Mouse (Mus musculus): ENCODE results near the gene Bpifc. TPM values are rescaled to one million over a fixed set of nuclear protein-coding genes. Genes with fewer than 3 reads are reported as not detected.

Gene Bpifc
- polyA plus RNA-seq, 1 experiment, result not detected

GRCm38 (mm10) chr10:86023149-86023548, 11.5 kb upstream of the Bpifc start:
- Histone ChIP-seq H3ac (ENCODE audit: control insufficient read depth, insufficient read length, low read depth) (no peak overlapping the region), H3K27me3 (ENCODE audit: control insufficient read depth, insufficient read depth, insufficient read length) (no peaks in the 10 kb centered on the region), H3K4me3 (ENCODE audit: insufficient read depth, poor library complexity, severe bottlenecking) (no peak overlapping the region), H3K36me3 (ENCODE audit: control insufficient read depth, insufficient read depth) (peaks cover 5% of the 10 kb centered on the region), H3K79me2 (ENCODE audit: control insufficient read depth, insufficient read depth) (peaks cover 17% of the 10 kb centered on the region), H3K79me3 (ENCODE audit: low read depth) (peaks cover 9% of the 10 kb centered on the region)
- TF ChIP-seq FOSL1 (IDR thresholded peaks at IDR 0.05; ENCODE audit: insufficient read depth, low read length, poor library complexity, severe bottlenecking), result no peak
- TF ChIP-seq MYOD1 (IDR thresholded peaks at IDR 0.05; ENCODE audit: control insufficient read depth, insufficient read length, low read depth), result no peak
- TF ChIP-seq CTCF (IDR thresholded peaks at IDR 0.05; ENCODE audit: control insufficient read depth, insufficient read depth, insufficient read length), result no peak
- no peak for TF ChIP-seq CEBPB (IDR thresholded peaks at IDR 0.05; ENCODE audit: low read depth)
- TF ChIP-seq USF1 (IDR thresholded peaks at IDR 0.05; ENCODE audit: low read depth), result no peak

- Histone ChIP-seq H3K79me2 (ENCODE audit: control insufficient read depth, insufficient read depth) (peaks cover 17% of the 10 kb centered on the region), H3K27me3 (ENCODE audit: control insufficient read depth, insufficient read depth, insufficient read length) (peaks cover 2% of the 10 kb centered on the region), H3ac (ENCODE audit: control insufficient read depth, insufficient read length, low read depth) (peak overlapping the region; percentile 70), H3K4me3 (ENCODE audit: insufficient read depth, poor library complexity, severe bottlenecking) (peak overlapping the region; percentile 90), H3K36me3 (ENCODE audit: control insufficient read depth, insufficient read depth) (peaks cover 2% of the 10 kb centered on the region), H3K79me3 (ENCODE audit: low read depth) (peaks cover 9% of the 10 kb centered on the region)
- TF ChIP-seq MYOD1 (IDR thresholded peaks at IDR 0.05; ENCODE audit: control insufficient read depth, insufficient read length, low read depth) (no peak), FOSL1 (IDR thresholded peaks at IDR 0.05; ENCODE audit: insufficient read depth, low read length, poor library complexity, severe bottlenecking) (no peak), MYOG (IDR thresholded peaks at IDR 0.05; ENCODE audit: control insufficient read depth, extremely low read depth, insufficient read length) (no peak), USF1 (IDR thresholded peaks at IDR 0.05; ENCODE audit: low read depth) (no peak), CEBPB (IDR thresholded peaks at IDR 0.05; ENCODE audit: low read depth) (no peak), CTCF (IDR thresholded peaks at IDR 0.05; ENCODE audit: control insufficient read depth, insufficient read depth, insufficient read length) (no peak), MAX (IDR thresholded peaks at IDR 0.05) (no peak)
Measured at GRCm38 (mm10) chr10:86022474-86022816, 10.8 kb upstream of the Bpifc start.

GRCm38 (mm10) chr10:86021749-86022473, 10.2 kb upstream of the Bpifc start, which contains the start of gene Fbxo7:
TSS of gene Fbxo7 (plus strand) at chr10:86021972.
- peaks cover 17% of the 10 kb centered on the region for H3K79me2 ChIP-seq (ENCODE audit: control insufficient read depth, insufficient read depth)
- H3K4me3 ChIP-seq (ENCODE audit: insufficient read depth, poor library complexity, severe bottlenecking), result peak within 1 kb of the TSS; percentile 90
- H3K27me3 ChIP-seq (ENCODE audit: control insufficient read depth, insufficient read depth, insufficient read length), result peaks cover 3% of the 10 kb centered on the region
- peak within 1 kb of the TSS; percentile 70 for H3ac ChIP-seq (ENCODE audit: control insufficient read depth, insufficient read length, low read depth)
- peaks cover 9% of the 10 kb centered on the region for H3K79me3 ChIP-seq (ENCODE audit: low read depth)
- peaks cover 2% of the 10 kb centered on the region for H3K36me3 ChIP-seq (ENCODE audit: control insufficient read depth, insufficient read depth)
- peak; percentile 83 for TF ChIP-seq USF1 (IDR thresholded peaks at IDR 0.05; ENCODE audit: low read depth)
- no peak for TF ChIP-seq FOSL1 (IDR thresholded peaks at IDR 0.05; ENCODE audit: insufficient read depth, low read length, poor library complexity, severe bottlenecking)
- no peak for TF ChIP-seq MYOG (IDR thresholded peaks at IDR 0.05; ENCODE audit: control insufficient read depth, extremely low read depth, insufficient read length)
- TF ChIP-seq CTCF (IDR thresholded peaks at IDR 0.05; ENCODE audit: control insufficient read depth, insufficient read depth, insufficient read length), result peak; percentile 99
- no peak for TF ChIP-seq MAX (IDR thresholded peaks at IDR 0.05)
- TF ChIP-seq CEBPB (IDR thresholded peaks at IDR 0.05; ENCODE audit: low read depth), result no peak
- TF ChIP-seq MYOD1 (IDR thresholded peaks at IDR 0.05; ENCODE audit: control insufficient read depth, insufficient read length, low read depth), result no peak

- Histone ChIP-seq H3ac (ENCODE audit: control insufficient read depth, insufficient read length, low read depth) (no peak overlapping the region), H3K27me3 (ENCODE audit: control insufficient read depth, insufficient read depth, insufficient read length) (peaks cover 8% of the 10 kb centered on the region), H3K4me3 (ENCODE audit: insufficient read depth, poor library complexity, severe bottlenecking) (no peak overlapping the region), H3K79me2 (ENCODE audit: control insufficient read depth, insufficient read depth) (peaks cover 17% of the 10 kb centered on the region), H3K79me3 (ENCODE audit: low read depth) (peaks cover 9% of the 10 kb centered on the region), H3K36me3 (ENCODE audit: control insufficient read depth, insufficient read depth) (peaks cover 2% of the 10 kb centered on the region)
- TF ChIP-seq FOSL1 (IDR thresholded peaks at IDR 0.05; ENCODE audit: insufficient read depth, low read length, poor library complexity, severe bottlenecking) (no peak), MAX (IDR thresholded peaks at IDR 0.05) (no peak), CTCF (IDR thresholded peaks at IDR 0.05; ENCODE audit: control insufficient read depth, insufficient read depth, insufficient read length) (no peak), MYOG (IDR thresholded peaks at IDR 0.05; ENCODE audit: control insufficient read depth, extremely low read depth, insufficient read length) (no peak), CEBPB (IDR thresholded peaks at IDR 0.05; ENCODE audit: low read depth) (no peak)
Measured at GRCm38 (mm10) chr10:86021408-86021748, 9.7 kb upstream of the Bpifc start.

- Histone ChIP-seq H3K79me3 (ENCODE audit: low read depth) (peaks cover 8% of the 10 kb centered on the region), H3K36me3 (ENCODE audit: control insufficient read depth, insufficient read depth) (no peaks in the 10 kb centered on the region), H3ac (ENCODE audit: control insufficient read depth, insufficient read length, low read depth) (no peak overlapping the region), H3K4me3 (ENCODE audit: insufficient read depth, poor library complexity, severe bottlenecking) (no peak overlapping the region), H3K27me3 (ENCODE audit: control insufficient read depth, insufficient read depth, insufficient read length) (peaks cover 18% of the 10 kb centered on the region), H3K79me2 (ENCODE audit: control insufficient read depth, insufficient read depth) (peaks cover 17% of the 10 kb centered on the region)
- TF ChIP-seq USF1 (IDR thresholded peaks at IDR 0.05; ENCODE audit: low read depth), result no peak
- TF ChIP-seq FOSL1 (IDR thresholded peaks at IDR 0.05; ENCODE audit: insufficient read depth, low read length, poor library complexity, severe bottlenecking), result no peak
- no peak for TF ChIP-seq CTCF (IDR thresholded peaks at IDR 0.05; ENCODE audit: control insufficient read depth, insufficient read depth, insufficient read length)
- TF ChIP-seq MAX (IDR thresholded peaks at IDR 0.05), result no peak
- TF ChIP-seq MYOD1 (IDR thresholded peaks at IDR 0.05; ENCODE audit: control insufficient read depth, insufficient read length, low read depth), result no peak
- no peak for TF ChIP-seq MYOG (IDR thresholded peaks at IDR 0.05; ENCODE audit: control insufficient read depth, extremely low read depth, insufficient read length)
- no peak for TF ChIP-seq CEBPB (IDR thresholded peaks at IDR 0.05; ENCODE audit: low read depth)
Measured at GRCm38 (mm10) chr10:86018813-86019212, 7.1 kb upstream of the Bpifc start.

Measured in C2C12 (cell line).